Mouse (Mus musculus): ENCODE measurements at regions not wholly inside any gene's neighbourhood (a gene's known extent, or its start where the extent isn't known, plus 50 kb on each side); places are given as distances from the start of the nearest gene placed in this dataset.

DNA sequence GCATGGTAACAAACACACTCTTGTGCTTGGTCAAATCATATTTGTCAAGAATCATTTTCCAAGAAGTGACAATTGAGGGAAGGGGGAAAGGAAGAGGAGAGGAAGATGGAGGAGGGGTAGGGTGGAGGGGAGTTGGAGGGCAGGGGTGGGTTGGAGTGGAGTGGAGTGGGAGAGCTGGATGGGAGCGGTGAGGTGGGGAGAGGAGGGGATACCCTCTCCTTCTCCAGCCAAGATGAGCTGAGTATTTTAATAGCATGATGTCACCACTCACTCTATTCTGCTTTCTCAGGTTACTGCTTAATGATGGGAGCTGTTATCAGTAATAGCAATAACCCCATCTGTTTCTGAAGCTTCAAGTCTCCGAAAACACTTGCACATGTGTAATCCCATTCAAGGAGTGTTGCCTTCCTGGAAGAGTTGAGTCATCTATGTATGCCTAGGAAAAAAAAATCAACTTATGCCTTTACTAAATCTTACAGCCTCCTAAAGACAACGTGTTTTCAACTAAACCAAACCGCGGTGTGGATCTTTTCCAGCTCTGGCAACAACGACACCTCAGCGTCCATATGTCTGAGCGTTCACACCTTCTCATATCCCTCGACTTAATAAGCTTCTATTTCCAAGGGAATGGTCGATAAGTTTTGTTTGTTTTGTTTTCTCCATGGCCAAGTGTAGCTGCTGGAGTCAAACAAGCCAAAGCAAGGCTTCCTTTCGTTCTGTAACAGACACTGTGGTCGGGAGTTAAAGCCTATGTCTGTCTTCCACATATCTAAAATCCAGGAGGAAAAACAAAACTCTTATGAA, 187.0 kb upstream of the Mgmt start:
- no peak for DNase-seq

DNA sequence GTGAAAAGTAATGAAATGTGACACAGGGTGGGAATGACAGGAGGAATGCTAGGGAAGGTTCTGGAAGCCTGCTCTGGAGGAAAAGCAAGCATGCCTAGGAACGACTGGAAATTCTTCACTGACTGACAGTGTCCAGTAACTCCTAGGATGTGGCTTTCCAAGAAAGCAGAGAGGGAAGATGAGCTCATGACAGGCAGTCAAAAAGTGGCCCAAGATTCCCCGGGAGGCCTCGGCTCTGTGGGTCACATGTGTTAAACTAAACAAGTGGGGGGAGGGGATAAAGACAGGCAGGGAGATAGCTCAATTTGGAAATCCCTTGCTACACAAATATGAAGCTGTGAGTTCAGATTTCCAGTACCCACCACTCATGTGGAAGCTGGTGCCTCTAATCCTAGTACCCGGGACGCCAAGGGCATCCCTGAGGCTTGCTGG, 186.4 kb upstream of the Mgmt start:
- DNase-seq = no peak

DNA sequence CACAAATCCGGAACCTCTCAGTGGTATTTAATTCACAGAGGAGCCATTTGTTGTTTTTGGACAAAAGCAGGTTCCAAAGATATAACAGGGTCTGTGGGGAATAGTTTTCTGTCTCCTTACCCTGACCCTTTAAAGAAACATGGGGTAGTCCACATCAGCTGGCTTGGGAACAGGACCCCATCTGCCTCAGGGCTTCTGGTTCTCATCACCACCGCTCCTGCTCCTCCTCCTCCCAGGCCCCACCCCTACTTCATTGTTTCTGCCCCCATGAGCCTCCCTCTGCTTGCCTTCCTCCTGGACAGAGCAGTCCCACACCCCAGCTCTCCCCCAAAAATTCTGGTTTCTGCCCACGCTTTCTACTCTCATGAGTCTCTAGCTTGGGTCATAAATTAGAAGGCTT, 183.8 kb upstream of the Mgmt start:
- no peak for DNase-seq

DNA sequence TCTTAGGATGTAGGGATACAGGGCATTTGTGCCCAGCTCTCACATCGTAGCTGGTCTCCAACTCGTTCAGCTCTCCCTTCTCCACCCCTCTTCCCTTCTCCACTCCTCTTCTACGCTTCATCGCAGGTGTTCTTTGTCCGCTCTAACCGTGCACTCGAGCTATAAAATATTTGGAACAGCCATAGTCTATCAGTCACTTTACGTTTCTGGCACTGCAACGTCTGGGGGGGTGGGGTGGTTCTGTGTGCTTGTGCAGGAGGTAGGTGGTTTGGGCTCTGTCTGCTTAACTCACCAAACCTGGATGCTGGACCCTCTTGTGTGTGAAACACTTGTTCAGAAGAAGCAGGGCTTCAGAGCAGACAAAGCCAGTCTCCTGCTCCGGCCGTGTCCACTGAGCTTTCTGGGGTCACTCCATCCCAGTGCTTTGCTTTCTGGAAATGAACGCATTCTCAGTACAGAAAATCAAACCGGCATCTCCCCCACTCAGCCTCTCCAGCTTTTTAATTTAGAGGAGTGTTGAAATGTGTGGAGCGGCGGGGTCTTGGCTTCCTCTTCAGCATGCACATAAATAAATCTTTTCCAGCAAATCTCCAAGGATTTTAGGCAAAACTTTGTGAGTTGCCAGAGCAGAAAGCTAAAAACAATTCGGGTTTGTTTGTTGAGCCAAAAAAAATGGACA, 181.3 kb upstream of the Mgmt start:
- no peak for DNase-seq

DNA sequence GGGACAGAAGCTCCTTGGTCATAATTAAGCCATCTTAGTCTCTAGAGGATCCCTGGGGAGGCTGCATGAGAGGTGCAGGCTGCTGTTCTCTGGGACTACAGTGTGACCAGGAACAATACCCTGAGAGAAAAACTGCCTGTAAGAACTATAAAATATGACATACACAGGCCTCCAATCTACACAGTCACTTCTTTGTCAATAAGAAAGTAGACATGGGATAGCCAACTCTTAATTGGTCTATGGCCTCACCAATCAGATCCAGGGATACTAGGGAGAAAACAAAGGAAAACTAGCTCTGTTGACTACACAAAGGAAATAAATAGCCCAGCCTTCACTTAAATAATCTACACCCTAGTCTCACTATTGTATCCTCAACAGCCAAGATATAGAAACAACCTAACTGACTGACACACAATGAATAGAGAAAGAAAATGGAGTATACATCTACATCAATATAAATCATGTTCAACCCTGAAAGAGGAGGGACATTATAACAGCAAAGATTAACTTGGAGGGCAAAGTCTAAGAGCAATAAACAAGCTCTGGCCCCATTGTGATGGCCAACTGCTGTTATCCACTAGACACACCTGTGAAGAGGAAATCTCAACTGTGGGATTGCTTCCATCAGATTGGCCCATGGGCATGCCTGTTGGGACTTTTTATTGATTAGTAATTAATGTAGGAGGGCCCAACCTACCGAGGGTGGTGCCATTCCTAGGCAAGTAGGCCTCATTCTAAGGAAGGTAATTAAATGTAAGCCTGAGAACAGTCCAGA, 166.6 kb upstream of the Mgmt start:
- DNase-seq = no peak

DNA sequence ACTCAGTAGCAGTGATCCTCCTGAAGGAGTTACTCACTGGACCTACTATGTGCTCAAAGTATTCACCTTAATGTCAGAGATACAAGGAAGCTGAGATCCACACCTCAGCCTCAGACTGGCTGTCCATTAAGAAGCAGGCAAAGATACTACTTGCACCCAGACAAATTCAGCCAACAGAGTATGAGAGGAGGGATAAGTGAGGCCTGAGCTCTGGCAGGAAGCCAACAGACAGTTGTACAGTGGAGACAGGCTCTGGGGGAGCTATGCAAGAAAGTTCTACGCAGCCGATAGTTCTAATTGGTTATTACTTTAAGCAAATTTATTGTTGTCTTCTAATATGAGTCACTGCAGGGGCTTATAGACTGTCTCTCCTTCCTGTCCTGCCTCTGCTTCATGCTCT, 152.2 kb upstream of the Mgmt start:
- DNase-seq = no peak

DNA sequence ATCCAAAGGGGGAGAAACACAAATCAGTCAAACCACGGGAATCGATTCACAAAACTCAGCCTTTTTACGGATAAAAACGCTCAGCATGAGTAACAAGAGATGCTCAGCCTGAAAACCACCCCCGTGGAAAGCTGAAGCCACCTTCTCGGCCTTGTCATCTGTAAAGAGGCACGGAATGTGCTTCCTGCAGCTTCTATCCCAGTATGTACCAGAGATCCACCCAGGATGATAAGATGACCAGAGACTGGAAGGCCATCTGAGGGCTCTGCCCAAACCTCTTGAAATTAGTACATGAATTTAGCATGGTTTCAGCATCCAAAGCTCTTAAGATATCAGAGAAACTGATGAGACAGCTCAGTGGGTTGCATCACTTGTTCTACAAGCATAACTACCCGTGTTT, 149.0 kb upstream of the Mgmt start:
- no peak for DNase-seq

DNA sequence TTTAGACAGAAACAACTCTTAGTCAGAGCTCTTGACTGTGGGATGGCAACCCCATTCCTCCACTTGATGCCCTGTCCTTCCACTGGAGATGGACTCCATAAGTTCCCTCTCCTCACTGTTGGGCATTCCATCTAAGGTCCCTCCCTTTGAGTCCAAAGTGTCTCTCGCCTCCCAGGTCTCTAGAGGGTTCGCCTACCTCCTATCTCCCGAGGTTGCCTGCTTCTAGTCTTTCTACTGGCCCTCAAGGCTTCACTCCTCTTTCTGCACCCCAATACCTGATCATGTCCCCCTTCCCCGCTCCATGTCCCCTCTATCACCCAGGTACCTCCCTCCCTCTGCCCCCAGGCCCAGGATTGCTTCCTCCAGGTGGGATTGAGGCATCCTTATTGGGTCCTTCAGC, 142.9 kb upstream of the Mgmt start:
- DNase-seq = no peak

DNA sequence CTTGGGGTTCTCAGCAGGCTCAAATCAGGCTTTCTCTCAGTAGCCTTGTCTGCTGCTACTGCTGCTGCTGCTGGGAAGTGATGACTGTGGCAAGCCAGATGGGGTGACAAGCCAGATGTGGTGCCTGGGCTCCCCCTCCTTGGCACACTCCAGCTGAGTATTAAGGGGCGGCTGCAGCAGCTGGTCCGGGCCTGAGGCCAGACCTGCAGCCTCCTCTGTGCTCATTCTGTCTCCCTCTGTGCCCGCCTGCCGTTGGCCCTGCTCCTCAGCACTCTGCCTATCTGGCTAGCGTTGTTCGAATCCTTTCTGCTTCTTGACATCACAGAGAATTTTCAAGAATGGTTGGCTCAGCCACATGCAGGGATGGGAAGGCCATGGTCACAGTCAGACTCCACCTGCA, 139.6 kb upstream of the Mgmt start:
- no peak for DNase-seq

DNA sequence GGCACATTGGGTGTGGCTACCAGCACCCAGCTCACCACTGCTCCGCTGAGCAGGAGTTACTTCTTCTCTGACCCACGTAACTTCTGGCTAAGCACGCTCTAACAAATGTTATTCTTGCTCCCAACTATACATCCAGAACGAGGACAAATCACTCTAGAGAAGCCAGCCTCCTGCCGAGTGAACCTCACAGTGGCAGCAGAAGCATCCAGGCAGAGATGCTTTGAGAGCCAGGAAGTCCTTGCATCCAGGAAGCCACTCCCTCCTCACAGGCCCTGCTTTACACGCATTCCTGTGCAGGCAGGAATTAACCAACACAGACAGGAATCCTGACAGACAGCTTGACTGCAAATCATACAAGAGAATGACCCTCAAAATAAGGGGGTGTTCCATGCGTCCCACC, 129.4 kb upstream of the Mgmt start:
- DNase-seq = no peak

DNA sequence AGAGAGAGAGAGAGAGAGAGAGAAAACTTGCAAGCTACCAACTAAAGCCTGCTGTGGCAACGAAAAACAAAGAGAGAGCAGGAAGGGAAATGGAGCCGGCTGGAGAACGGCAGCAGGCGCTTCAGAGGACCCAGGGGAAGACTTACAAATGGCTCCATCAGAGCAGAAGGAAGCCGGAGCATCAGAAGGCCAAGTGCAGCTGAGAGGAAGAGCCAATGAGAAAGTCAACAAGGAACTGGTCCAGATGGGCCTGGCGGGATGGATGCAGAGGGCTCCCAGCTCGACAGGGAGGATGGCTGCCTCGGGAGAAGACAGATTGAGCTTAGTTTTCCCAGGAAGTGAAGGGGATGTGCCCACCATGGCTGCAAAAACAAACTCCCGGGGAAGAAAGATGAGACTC, 127.2 kb upstream of the Mgmt start:
- DNase-seq = no peak

DNA sequence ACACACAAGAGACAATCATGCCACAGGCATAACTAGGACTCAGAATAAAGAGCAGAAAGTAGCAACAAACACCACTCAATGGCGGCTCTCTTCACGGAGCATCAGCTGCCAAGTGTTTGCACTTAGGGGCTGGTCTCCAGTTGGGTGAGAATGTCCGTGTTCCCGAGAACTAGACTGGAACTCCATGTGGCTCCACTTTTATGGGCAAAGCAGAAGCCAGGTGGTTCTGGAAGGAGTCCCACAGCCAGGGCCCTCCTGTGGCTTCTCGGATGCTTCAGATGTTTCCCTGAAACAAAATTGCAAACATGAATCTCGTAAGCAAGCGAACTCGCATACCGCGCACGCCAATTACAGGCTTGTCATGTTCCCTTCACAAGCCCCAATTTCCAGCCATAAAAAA, 113.7 kb upstream of the Mgmt start:
- DNase-seq = no peak

DNA sequence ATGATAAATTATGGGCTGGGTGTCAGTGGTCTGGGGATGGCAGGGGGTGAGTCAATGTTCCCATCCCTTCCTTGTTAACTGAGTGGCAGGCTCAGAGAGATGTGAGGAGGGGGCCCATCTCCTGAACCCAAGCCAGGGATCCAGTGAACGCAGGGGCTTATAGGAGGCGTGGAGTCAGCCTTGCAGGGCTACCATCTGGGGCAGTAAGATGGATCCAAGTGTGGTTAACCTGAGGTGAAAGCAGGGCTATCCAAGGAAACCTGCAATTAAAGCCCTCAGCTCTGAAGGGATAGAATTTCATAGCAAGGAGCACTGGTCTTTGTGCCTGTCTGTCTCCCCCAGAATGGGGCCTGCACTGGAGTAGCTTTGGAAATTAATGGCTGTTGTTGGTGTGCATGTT, 103.3 kb upstream of the Mgmt start:
- no peak for DNase-seq

DNA sequence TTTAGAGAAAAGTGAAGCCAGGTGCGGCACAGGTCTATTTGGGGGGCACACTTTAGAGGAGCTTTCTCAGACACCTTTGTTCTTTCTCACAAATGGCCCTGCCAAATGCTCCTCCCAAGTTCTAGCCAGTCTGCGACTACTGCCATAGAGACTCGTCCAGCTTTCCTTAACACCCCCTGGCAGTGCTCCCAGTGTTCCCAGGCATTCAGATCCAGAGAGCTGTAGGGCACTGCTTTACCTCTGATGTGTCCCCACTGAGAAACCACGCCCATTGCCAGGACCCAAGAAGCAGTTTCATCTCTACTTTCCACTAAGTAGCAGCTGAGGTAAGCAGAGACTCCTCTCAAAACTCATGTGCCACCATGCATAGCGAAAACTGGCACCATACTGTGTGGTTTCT, 102.3 kb upstream of the Mgmt start:
- no peak for DNase-seq

DNA sequence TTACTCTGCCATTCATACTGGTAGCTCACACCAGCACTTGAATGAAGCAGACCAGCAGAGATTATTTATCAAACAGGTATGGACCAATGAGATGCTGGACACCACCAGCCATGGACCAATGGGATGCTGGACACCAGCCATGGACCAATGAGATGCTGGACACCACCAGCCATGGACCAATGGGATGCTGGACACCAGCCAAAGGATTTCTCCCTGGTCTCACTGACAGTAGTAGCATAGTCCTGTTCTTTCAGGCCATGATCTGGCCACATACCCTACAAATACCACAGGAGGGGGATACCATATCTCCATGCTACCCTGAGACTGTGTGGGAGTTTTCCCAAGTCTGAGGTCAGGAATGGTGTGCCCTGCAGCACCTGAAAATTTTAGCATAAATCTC, 98.0 kb upstream of the Mgmt start:
- DNase-seq = no peak

DNA sequence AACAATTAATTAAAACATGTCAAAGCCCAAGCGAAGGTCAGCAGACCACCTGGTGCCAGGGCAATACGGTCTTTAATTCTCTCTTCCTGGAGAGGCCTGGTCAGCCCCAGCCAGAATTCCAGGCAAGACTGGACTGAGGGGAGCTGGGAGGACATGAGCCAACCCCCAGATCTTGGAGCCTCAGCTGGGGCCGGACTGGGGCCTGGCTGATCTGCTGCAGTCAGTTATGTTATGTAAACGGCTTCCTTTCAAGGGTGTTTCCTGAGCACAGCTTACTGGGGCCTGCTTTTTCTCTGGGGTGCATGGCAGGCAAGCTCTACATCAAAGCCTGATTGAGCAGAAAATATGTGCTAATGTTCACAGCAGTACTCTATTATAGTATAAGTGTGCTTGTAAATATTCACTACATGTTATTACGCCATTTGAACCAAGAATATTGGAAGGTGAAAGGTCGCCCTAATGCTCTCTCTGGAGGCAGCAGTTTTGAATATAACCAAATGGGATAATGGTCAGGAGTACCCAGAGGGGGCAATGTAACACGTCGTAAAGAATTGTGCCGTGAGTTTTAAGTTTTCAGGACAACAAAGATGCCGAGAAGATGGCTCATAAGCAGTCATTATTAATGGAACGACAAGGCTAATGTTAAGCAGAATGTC, 96.5 kb upstream of the Mgmt start:
- DNase-seq = no peak

DNA sequence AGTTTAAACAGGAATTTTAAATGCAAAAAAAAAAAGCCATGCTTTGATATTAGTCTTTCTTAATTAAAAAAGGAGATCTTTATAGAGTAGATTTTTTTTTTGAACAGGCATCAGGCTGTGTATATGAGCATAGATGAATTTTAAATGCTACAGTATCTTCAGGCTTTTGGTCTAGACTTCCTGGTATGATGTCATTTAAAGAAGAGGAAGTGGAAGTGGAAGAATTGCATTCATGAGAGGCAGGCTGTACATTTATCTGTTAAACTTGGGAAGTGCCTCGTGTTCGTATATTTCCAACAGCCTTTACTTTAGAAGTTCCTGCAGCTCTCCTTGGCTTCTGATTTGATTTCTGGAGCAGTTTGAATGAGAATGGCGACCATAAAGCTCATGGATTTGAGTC, 95.8 kb upstream of the Mgmt start:
- DNase-seq = no peak

DNA sequence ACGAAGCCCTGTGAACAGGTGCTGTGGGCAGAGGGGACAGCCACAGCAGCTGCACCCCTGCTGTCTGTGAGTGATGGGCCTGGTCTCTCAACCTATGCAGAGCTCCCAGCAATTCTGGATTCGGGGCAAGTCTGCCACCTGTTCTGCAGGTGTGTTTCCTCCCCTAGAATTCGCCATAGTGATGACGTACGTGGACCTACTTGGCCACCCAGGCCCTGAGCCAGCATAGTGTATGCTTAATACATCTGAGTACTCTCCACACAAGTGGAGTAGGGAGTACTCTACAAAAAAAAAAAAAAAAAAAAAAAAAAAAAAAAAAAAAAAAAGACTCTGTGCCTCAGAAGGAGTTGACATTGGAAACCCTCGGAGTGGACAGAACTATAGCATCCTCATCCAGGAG, 87.3 kb upstream of the Mgmt start:
- no peak for DNase-seq

DNA sequence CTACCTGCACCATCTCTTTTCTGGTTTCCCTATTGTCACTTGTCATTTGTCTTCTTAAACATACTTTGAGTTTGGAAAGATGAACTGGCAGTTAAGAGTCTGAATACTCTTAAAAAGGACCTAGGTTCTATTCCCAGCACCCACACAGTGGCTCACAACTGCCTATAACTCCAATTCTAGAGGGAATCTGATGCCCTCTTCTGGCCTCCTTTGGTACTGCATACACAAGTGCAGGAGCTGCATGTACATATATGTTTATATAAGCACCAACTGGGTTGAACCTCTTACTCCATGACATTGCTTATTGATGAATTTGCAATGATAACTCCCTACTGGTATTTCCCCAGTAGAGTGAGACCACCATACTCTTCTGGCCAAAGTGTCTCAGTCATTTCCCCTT, 86.4 kb upstream of the Mgmt start:
- no peak for DNase-seq

DNA sequence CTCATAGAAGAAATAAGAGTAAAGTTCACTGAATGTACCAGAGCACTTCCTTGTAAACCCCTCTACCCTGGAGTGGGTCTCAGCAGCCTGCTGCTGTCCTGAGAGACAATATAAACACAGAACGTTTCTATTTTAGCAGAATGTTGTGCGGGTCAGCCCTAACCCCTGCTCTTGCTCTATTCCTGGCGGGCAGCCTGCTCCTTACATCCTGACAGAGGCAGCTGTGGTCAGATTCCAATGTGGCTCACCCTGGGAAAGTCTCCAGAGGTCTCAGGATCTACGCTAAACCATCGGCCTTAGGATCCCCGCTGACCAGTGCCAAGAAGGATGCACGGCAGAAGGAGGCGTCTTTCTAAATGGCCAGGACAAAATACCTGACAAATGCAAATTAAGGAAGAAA, 84.8 kb upstream of the Mgmt start:
- DNase-seq = no peak

DNA sequence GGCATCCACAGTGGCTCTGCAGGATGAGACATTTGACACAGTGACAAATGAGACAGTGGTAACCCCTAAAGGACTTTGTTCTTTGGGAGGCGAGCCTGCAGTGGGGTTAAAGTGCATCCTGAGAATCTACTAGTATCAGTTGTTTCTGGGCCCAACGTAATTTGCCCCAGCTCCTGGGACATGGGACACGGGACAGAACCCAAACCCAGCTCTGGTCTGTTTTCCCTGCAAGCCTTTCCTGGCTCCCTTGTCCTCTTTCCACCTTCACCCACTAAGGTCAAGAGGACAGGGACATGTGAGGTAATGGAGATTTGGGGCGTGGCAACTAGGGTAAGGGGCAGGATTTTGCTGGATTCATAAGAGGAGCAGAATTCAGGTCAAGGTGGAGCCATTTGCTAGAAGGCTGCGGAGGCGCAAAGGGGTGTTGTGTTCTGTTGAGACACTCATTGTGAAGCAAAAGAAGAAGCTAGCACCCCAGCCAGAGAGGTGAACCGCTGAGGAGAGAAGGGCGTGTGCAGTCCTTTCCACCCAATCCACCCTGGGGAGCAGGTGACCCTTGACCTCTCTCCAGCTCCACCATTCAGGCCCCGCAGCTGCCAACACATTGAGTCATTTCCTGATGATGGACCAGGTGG, 80.6 kb upstream of the Mgmt start:
- DNase-seq = no peak

DNA sequence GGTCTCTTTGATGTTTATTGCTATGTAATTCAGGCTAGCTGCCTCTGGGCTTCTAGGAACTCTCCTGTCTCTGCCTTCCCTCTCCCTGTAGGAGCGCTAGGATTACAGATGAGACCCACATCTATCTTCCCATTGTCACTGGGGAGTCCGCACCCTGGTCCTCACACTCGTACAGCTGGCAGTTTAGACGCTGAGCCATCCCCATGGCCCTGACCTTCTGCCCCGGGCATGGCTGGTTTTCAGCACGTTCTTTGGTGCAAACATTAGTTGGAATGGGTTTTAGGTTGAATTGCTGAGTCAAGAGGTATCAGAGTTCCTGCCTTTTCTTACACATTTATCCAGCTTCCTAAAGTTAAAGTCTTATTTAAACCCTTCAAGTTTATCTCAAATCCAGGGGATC, 79.7 kb upstream of the Mgmt start:
- no peak for DNase-seq

DNA sequence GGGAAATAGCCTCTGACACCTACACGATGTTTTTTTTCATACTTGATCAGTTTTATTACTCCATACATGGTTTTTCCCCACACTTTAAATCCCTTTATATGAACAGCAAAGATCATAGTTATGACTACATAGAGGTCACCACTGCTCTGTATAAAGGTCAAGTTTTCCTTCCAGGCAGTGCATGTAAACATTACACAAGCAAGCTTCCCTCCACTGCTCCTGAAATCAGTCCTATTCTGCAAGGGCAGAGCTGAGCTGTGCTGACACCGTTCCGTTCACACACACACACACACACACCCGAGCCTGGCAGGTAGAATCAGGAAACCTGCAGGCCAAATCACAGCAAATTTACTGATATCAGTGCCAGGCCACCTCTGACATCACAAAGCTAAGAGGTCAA, 74.1 kb upstream of the Mgmt start:
- DNase-seq = no peak
